Mouse (Mus musculus) kidney, embryonic 16.5 days (tissue): ENCODE data around the gene Slamf9. TPM values are rescaled to one million over a fixed set of nuclear protein-coding genes. Genes with fewer than 3 reads are reported as not detected.

ENCODE experiments used
- ATAC-seq: fragments of 200-750 bp; cut with Nextera tagmentation; 2 replicates; pipeline ENCODE4 v1.8.0; 2017; ENCODE audit warnings: moderate TSS enrichment; ENCODE audit not compliant: low FRiP score, low TSS enrichment
- H3K27ac ChIP-seq: fragments of 300-500 bp; sonication (generic); 2 replicates; pipeline ENCODE4 v1.5.1; 2014; ENCODE audit warnings: low read length
- H3K27me3 ChIP-seq: fragments of 300-500 bp; sonication (generic); 2 replicates; pipeline ENCODE4 v1.6.1; 2014; ENCODE audit warnings: low read length, control low read depth, mixed read lengths; ENCODE audit not compliant: insufficient read depth
- H3K36me3 ChIP-seq: fragments of 300-500 bp; sonication (generic); 2 replicates; pipeline ENCODE4 v1.6.1; 2014; ENCODE audit warnings: low read length, control low read depth, mixed read lengths; ENCODE audit not compliant: insufficient read depth
- H3K4me1 ChIP-seq: fragments of 300-500 bp; sonication (generic); 2 replicates; pipeline ENCODE4 v1.6.1; 2014; ENCODE audit warnings: low read length, control low read depth, mixed read lengths; ENCODE audit not compliant: insufficient read depth
- H3K4me2 ChIP-seq: fragments of 300-500 bp; sonication (generic); replicated peaks from 2 replicates; pipeline ENCODE4 v1.6.1; 2014; ENCODE audit warnings: low read depth, low read length
- H3K4me3 ChIP-seq: fragments of 300-500 bp; sonication (generic); 2 replicates; pipeline ENCODE4 v1.5.1; 2014; ENCODE audit warnings: mild to moderate bottlenecking, low read length
- H3K9ac ChIP-seq: fragments of 300-500 bp; sonication (generic); replicated peaks from 2 replicates; pipeline ENCODE4 v1.6.1; 2014; ENCODE audit warnings: low read length
- H3K9me3 ChIP-seq: fragments of 300-500 bp; sonication (generic); 2 replicates; pipeline ENCODE4 v1.6.1; 2016; ENCODE audit warnings: low read length, control low read depth
- WGBS: fragments of 180-500 bp; shearing (Covaris S2); extraction: QIAGEN DNeasy Blood & Tissue Kit; methylation state at CpG from one replicate; pipeline ENCODE4 v1.1.7; 2014; 5-methylcytosine and 5-hydroxymethylcytosine counted together
- polyA plus RNA-seq: library from polyadenylated mRNA; unstranded; fragments of >200 nt; fragmentation: Nextera tagmentation; extraction: Ambion mirVana; gene quantifications from 2 replicates; pipeline ENCODE4 v1.2.1, GENCODE M21; 2015

The Slamf9 gene
- polyA plus RNA-seq, 1 experiment from 2014 or later: 1.7 TPM

- Histone ChIP-seq H3K9me3 (no peaks in the 10 kb centered on the region), H3K9ac (no peak overlapping the region), H3K4me1 (peaks cover 23% of the 10 kb centered on the region), H3K36me3 (no peaks in the 10 kb centered on the region), H3K4me3 (no peak overlapping the region), H3K27ac (no peak overlapping the region), H3K27me3 (no peaks in the 10 kb centered on the region), H3K4me2 (no peak overlapping the region)
- WGBS: 17% methylated on average over 6 of the region's 6 CpGs
- ATAC-seq: peak; percentile 87
Observed at GRCm38 (mm10) chr1:172436785-172437184, 38.4 kb upstream of the Slamf9 start.

DNA sequence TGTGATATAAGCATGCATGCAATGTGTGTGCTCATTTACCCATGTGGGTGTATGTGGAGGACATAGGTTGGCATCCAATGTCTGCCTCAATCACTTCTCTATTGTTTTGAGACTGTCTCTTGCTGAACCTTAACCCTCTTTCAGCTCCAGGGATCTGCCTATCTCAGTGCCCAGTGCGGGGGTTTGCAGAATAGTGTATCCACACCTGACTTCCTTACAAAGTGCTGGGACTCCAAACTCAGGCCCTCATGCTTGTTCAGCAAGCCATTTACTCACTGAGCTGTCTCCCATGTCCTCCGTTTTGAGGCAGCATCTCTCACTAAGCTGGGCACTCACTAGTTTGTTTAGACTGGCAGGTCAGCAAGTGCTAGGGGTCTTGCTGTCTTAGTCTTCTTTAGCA lies 36.5 kb upstream of the Slamf9 start:
- no peak for ATAC-seq
- H3K4me3 ChIP-seq: no peak overlapping the region
- no peaks in the 10 kb centered on the region for H3K36me3 ChIP-seq
- peaks cover 18% of the 10 kb centered on the region; the same call in 1 of the 2 replicates for H3K4me1 ChIP-seq
- 89% methylated on average over 2 of the region's 2 CpGs for WGBS
- H3K27ac ChIP-seq: no peak overlapping the region
- H3K27me3 ChIP-seq: no peaks in the 10 kb centered on the region
- no peaks in the 10 kb centered on the region for H3K9me3 ChIP-seq
- no peak overlapping the region for H3K4me2 ChIP-seq
- H3K9ac ChIP-seq: no peak overlapping the region

DNA sequence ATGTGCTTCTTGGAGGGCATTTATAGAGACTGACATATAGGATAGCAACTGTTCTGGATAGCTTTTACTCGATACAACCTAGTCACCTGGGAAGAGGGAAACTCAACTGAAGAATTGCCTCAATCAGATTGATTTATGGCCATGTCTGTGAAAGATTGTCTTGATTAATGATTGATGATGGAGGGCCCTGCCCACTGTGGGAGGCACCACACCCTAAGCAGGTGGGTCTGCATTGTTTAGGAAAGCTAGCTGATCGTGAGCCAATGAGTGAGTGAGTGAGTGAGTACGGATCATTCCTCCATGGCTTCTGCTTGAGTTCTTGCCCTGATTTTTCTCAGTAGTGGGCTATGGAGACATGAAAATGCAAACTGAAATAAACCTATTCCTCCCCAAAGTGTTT lies 34.6 kb upstream of the Slamf9 start:
- Histone ChIP-seq H3K9me3 (no peaks in the 10 kb centered on the region), H3K4me2 (no peak overlapping the region), H3K27ac (no peak overlapping the region), H3K9ac (no peak overlapping the region), H3K4me3 (no peak overlapping the region), H3K36me3 (no peaks in the 10 kb centered on the region), H3K4me1 (peaks cover 8% of the 10 kb centered on the region; the same call in 1 of the 2 replicates), H3K27me3 (no peaks in the 10 kb centered on the region)
- WGBS: 82% methylated on average over 3 of the region's 3 CpGs
- ATAC-seq: no peak

DNA sequence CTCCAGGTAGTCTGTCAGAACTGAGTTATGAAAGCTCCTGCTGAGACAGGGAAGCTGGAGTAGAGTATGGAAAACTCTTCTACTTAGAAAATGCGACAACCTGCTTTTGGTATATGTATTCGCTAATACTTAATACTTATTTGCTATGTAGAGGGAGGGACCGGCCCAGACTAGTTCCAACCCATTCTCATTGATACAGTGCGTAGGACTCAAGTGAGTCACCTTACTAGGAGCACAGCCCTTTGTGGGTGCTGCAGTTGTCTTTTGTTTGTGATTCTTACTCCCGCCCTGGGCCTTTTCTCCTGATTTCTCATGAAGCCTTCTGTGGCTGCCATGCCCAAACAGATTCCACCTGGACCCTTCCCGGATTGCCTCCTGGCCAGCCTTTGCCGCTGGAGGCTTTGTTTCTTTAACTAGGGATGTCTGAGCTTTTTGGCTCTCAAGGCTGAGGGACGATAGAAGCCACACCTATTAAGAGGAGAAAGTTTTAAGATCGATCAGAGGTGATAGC lies 33.2 kb upstream of the Slamf9 start:
- H3K27ac ChIP-seq: no peak overlapping the region
- H3K36me3 ChIP-seq: no peaks in the 10 kb centered on the region
- 0 out of 2 replicates have a peak, but pooled peaks cover under 1% of the 10 kb centered on the region for H3K4me1 ChIP-seq
- ATAC-seq: no peak
- 83% methylated on average over 9 of the region's 9 CpGs for WGBS
- H3K9ac ChIP-seq: no peak overlapping the region
- no peaks in the 10 kb centered on the region for H3K27me3 ChIP-seq
- no peak overlapping the region for H3K4me2 ChIP-seq
- H3K4me3 ChIP-seq: no peak overlapping the region
- no peaks in the 10 kb centered on the region for H3K9me3 ChIP-seq

- no peak overlapping the region for H3K4me3 ChIP-seq
- no peak overlapping the region for H3K9ac ChIP-seq
- H3K4me1 ChIP-seq: peaks cover 5% of the 10 kb centered on the region; the same call in 1 of the 2 replicates
- no peak overlapping the region for H3K27ac ChIP-seq
- no peak for ATAC-seq
- H3K4me2 ChIP-seq: no peak overlapping the region
- no peaks in the 10 kb centered on the region for H3K27me3 ChIP-seq
- 61% methylated on average over 2 of the region's 2 CpGs for WGBS
- no peaks in the 10 kb centered on the region for H3K36me3 ChIP-seq
- no peaks in the 10 kb centered on the region for H3K9me3 ChIP-seq
Observed at GRCm38 (mm10) chr1:172450226-172450625, 24.9 kb upstream of the Slamf9 start.

DNA sequence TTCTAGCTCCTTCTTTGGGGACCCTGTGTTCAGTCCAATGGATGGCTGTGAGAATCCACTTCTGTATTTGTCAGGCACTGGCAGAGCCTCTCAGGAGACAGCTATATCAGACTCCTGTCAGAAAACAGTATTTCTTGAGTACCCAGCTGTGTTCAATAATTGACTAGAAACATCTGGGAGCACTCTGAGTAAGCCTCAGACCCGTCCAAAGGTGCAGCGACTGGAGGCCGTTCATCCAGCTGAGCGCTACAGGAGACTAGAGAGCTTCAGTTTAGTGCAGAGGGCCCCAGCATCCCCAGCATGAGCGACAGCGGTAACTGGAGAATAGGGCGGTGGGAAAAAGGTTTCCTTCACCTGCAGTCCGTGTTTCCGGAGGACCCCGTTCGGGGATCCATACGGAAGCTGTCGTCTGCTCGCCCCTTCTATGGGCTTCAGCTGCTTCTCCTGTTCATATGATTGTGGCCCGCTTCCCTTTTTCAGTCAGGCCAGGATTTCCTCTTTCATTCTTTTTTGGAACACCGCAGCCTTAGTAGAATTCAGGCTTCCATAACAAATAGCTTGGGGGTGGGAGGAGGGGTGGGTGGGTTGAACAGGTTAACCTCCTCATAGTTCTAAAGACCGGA lies 24.2 kb upstream of the Slamf9 start:
- H3K27ac ChIP-seq: no peak overlapping the region
- H3K4me3 ChIP-seq: no peak overlapping the region
- no peak overlapping the region for H3K4me2 ChIP-seq
- peak; percentile 40; the same call in 1 of the 2 replicates for ATAC-seq
- H3K4me1 ChIP-seq: peaks cover 5% of the 10 kb centered on the region; the same call in 1 of the 2 replicates
- no peaks in the 10 kb centered on the region for H3K27me3 ChIP-seq
- no peaks in the 10 kb centered on the region for H3K9me3 ChIP-seq
- H3K9ac ChIP-seq: no peak overlapping the region
- H3K36me3 ChIP-seq: no peaks in the 10 kb centered on the region
- WGBS: 31% methylated on average over 17 of the region's 17 CpGs

DNA sequence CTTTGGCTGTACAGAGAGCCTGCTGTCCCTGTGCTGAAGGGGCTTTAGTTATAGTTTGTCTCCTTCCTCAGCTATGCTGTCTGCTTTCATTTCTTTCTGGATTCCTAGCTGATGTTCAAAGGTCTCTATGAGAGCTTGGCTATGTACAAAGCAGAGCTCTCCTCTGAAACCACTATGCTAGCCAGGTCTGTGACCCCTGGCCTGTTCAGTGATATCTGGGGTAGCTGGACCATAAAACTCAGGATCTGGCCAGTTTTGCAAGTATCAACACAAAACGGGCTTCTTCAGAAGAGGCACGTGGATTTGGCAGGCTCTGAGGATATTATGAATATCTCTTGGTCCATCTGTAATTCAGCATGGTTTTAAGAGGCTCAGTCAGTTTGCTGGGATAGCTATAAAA lies 22.2 kb upstream of the Slamf9 start:
- H3K9me3 ChIP-seq: no peaks in the 10 kb centered on the region
- no peaks in the 10 kb centered on the region for H3K27me3 ChIP-seq
- no peak overlapping the region for H3K4me3 ChIP-seq
- H3K36me3 ChIP-seq: no peaks in the 10 kb centered on the region
- no peak overlapping the region for H3K4me2 ChIP-seq
- H3K27ac ChIP-seq: no peak overlapping the region
- ATAC-seq: no peak
- 51% methylated on average over 2 of the region's 2 CpGs for WGBS
- H3K4me1 ChIP-seq: peaks cover 5% of the 10 kb centered on the region; the same call in 1 of the 2 replicates
- no peak overlapping the region for H3K9ac ChIP-seq

DNA sequence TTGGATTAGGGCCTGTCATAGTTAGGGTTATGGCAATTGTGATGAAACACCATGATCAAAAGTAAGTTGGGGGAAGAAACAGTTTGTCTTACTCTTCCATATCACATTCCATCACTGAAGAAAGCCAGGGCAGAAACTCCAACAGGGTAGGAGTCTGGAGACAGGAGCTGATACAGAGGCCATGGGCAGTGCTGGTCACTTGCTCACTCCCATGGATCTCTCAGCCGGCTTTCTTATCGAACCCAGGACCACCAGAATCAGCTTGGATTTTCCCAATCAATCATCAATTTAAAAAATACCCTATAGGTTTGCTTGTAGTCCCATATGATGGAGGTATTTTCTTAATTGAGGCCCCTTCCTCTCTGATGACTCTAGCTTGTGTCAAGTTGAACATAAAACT lies 21.3 kb upstream of the Slamf9 start:
- H3K4me2 ChIP-seq: no peak overlapping the region
- no peak for ATAC-seq
- H3K36me3 ChIP-seq: no peaks in the 10 kb centered on the region
- H3K4me3 ChIP-seq: no peak overlapping the region
- no peak overlapping the region for H3K9ac ChIP-seq
- H3K9me3 ChIP-seq: no peaks in the 10 kb centered on the region
- H3K27me3 ChIP-seq: no peaks in the 10 kb centered on the region
- H3K4me1 ChIP-seq: peaks cover 5% of the 10 kb centered on the region; the same call in 1 of the 2 replicates
- no peak overlapping the region for H3K27ac ChIP-seq
- WGBS: 97% methylated on average over 2 of the region's 2 CpGs

DNA sequence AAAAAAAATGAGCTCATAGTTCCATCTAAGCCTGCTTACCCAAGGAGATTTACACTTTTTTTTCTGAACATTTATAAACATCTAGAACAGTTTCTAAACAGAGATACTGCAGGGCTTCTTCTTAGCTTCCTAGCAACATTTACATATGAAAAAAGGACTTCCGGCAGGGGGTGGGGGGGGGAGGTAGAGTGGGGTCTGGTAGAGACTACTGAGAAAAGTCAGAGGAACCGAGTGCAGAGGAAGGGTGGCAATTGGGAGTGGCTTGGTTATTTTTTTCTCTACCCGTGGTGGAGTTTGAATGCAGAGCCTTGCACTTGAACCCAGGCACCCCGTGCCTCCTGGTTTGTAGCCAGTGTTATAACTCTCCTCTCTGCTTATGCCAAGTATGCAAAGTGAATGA lies 19.7 kb upstream of the Slamf9 start:
- WGBS: 31% methylated on average over 4 of the region's 4 CpGs
- Histone ChIP-seq H3K9ac (no peak overlapping the region), H3K36me3 (no peaks in the 10 kb centered on the region), H3K27me3 (no peaks in the 10 kb centered on the region), H3K4me3 (no peak overlapping the region), H3K4me1 (peaks cover 5% of the 10 kb centered on the region; the same call in 1 of the 2 replicates), H3K27ac (no peak overlapping the region), H3K4me2 (no peak overlapping the region), H3K9me3 (no peaks in the 10 kb centered on the region)
- ATAC-seq: no peak

DNA sequence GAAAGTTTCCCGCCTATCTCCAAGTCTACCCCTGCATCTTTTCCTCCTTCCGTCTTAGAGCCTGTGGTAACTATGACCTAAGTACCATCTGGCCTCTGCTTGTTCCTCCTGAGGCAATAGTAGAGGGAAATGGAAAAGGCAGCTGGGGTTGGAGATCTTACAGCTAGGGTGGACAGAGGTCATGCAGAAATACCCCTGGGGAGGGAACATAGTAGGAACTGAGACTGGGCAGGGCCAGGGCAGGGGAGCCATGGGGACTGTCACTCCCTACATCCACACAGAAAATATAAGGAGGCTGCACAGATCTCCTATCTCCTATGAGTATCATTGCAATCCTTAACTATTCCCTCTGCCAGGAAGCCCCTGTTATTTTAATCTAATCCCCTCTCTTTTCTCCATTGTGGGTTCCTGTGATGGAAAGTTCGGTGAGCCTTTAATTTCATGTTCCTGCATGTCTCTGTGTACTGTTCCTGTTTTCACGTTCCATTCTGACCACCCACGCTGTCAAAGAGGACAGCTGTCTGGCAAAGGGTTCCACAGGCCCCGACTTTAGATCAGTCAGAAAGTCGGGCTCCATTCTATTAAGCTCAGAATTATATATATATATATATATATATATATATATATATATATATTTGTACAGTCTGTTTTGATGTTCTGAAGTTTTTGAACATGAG lies 19.0 kb upstream of the Slamf9 start:
- no peak overlapping the region for H3K27ac ChIP-seq

More for the DNA sequence above, 19.0 kb upstream of the Slamf9 start:
- ATAC-seq: no peak
- no peak overlapping the region for H3K4me3 ChIP-seq
- H3K9ac ChIP-seq: no peak overlapping the region
- peaks cover 1% of the 10 kb centered on the region; the same call in 1 of the 2 replicates for H3K4me1 ChIP-seq
- H3K9me3 ChIP-seq: no peaks in the 10 kb centered on the region
- H3K4me2 ChIP-seq: no peak overlapping the region
- 70% methylated on average over 7 of the region's 7 CpGs for WGBS
- no peaks in the 10 kb centered on the region for H3K36me3 ChIP-seq
- no peaks in the 10 kb centered on the region for H3K27me3 ChIP-seq
